Mouse (Mus musculus): ENCODE measurements around the gene Cox10. TPM values are rescaled to one million over a fixed set of nuclear protein-coding genes. Genes with fewer than 3 reads are reported as not detected.

Gene Cox10
- total RNA-seq, 4 experiments from 2014 or later = 21.0 to 25.7 (median 24.6) TPM

- no peak for DNase-seq (ENCODE audit: low spot score in 2 of 2)
These were observed 160.8 kb downstream of the Cox10 start for GRCm38 (mm10) chr11:63918321-63919105.

GRCm38 (mm10) chr11:63917561-63917960, 161.7 kb downstream of the Cox10 start:
- no peak for DNase-seq (ENCODE audit: low spot score in 2 of 2)

- DNase-seq (ENCODE audit: low spot score in 2 of 2) = peak; percentile 21 to 47
These were observed 164.9 kb downstream of the Cox10 start for GRCm38 (mm10) chr11:63914388-63914787.

GRCm38 (mm10) chr11:63913936-63914335, 165.3 kb downstream of the Cox10 start:
- DNase-seq (ENCODE audit: low spot score in 2 of 2) = no peak

Other genes starting within 250 kb of the Cox10 start
- 1 to 10 TPM; 1.7 to 2.2 (median 1.8) TPM for gene Hs3st3b1, start 157.2 kb downstream of the Cox10 start, total RNA-seq (2022)

Data from left cerebral cortex, adult 8-10 months (tissue).